Mouse (Mus musculus): ENCODE data around the gene Dnajc6. TPM values are rescaled to one million over a fixed set of nuclear protein-coding genes. Genes with fewer than 3 reads are reported as not detected.

Dnajc6 gene
- total and polyA plus RNA-seq, 3 experiments = 15.0 to 20.2 TPM; not detected in 1

- H3K9me3 ChIP-seq (replicated peaks; ENCODE audit: insufficient read depth, low read length) = no peaks in the 10 kb centered on the region
- H3K36me3 ChIP-seq (ENCODE audit: control insufficient read depth in 1 of 2, insufficient read depth in 2 of 2, low read length in 2 of 2) = peaks cover 0 to 10% of the 10 kb centered on the region in 2 experiments; a peak in 2 of 4 replicates
- H3K9ac ChIP-seq (ENCODE audit: control insufficient read depth, low read depth, low read length, poor library complexity, severe bottlenecking) = no peak overlapping the region
- H3K27me3 ChIP-seq (ENCODE audit: control insufficient read depth in 1 of 2, insufficient read depth in 2 of 2, low read length in 2 of 2) = no peaks in the 10 kb centered on the region
- H3K4me1 ChIP-seq (ENCODE audit: control insufficient read depth in 1 of 2, insufficient read depth in 2 of 2, low read length in 2 of 2) = no peaks in the 10 kb centered on the region
- no peaks in the 10 kb centered on the region for H3K79me2 ChIP-seq (ENCODE audit: control insufficient read depth, insufficient read depth, low read length, poor library complexity)
- H3K27ac ChIP-seq (ENCODE audit: control insufficient read depth, low read depth, low read length) = no peak overlapping the region
- no peak for DNase-seq (ENCODE audit: low read depth, low spot score)
- TF ChIP-seq ETS1 (IDR thresholded peaks at IDR 0.05; ENCODE audit: low read depth, low read length) (no peak), UBTF (IDR thresholded peaks at IDR 0.05; ENCODE audit: borderline replicate concordance, insufficient read depth, low read depth, low read length) (no peak), NELFE (IDR thresholded peaks at IDR 0.05; ENCODE audit: low read depth, low read length) (no peak), USF2 (IDR thresholded peaks at IDR 0.05; ENCODE audit: borderline replicate concordance in 1 of 2, insufficient read depth in 1 of 2, low read depth in 1 of 2, low read length in 2 of 2) (no peak), USF1 (IDR thresholded peaks at IDR 0.05; ENCODE audit: low read depth, low read length) (no peak), MAFK (IDR thresholded peaks at IDR 0.05; ENCODE audit: borderline replicate concordance, low read depth, low read length) (no peak)
- H3K4me3 ChIP-seq (ENCODE audit: control insufficient read depth in 1 of 2, insufficient read depth in 1 of 2, low read depth in 2 of 2, low read length in 2 of 2) = no peak overlapping the region
Measured at GRCm38 (mm10) chr4:101621241-101621640, 124.8 kb downstream of the Dnajc6 start.

GRCm38 (mm10) chr4:101625278-101625677, 128.8 kb downstream of the Dnajc6 start:
- Histone ChIP-seq H3K9me3 (replicated peaks; ENCODE audit: insufficient read depth, low read length) (no peaks in the 10 kb centered on the region), H3K4me1 (ENCODE audit: control insufficient read depth in 1 of 2, insufficient read depth in 2 of 2, low read length in 2 of 2) (no peaks in the 10 kb centered on the region), H3K36me3 (ENCODE audit: control insufficient read depth in 1 of 2, insufficient read depth in 2 of 2, low read length in 2 of 2) (peaks cover 0 to 15% of the 10 kb centered on the region in 2 experiments; a peak in 2 of 4 replicates), H3K9ac (ENCODE audit: control insufficient read depth, low read depth, low read length, poor library complexity, severe bottlenecking) (no peak overlapping the region), H3K27me3 (ENCODE audit: control insufficient read depth in 1 of 2, insufficient read depth in 2 of 2, low read length in 2 of 2) (no peaks in the 10 kb centered on the region), H3K27ac (ENCODE audit: control insufficient read depth, low read depth, low read length) (no peak overlapping the region), H3K79me2 (ENCODE audit: control insufficient read depth, insufficient read depth, low read length, poor library complexity) (no peaks in the 10 kb centered on the region), H3K4me3 (ENCODE audit: control insufficient read depth in 1 of 2, insufficient read depth in 1 of 2, low read depth in 2 of 2, low read length in 2 of 2) (no peak overlapping the region)
- DNase-seq (ENCODE audit: low read depth, low spot score) = no peak
- TF ChIP-seq CHD1 (IDR thresholded peaks at IDR 0.05; ENCODE audit: low read depth, low read length) = no peak
- TF ChIP-seq NELFE (IDR thresholded peaks at IDR 0.05; ENCODE audit: low read depth, low read length) = no peak
- no peak for TF ChIP-seq SMC3 (IDR thresholded peaks at IDR 0.05; ENCODE audit: low read depth, low read length)
- TF ChIP-seq MAFK (IDR thresholded peaks at IDR 0.05; ENCODE audit: borderline replicate concordance, low read depth, low read length) = no peak
- TF ChIP-seq ZC3H11A (IDR thresholded peaks at IDR 0.05; ENCODE audit: low read depth, low read length) = no peak
- TF ChIP-seq ELF1 (IDR thresholded peaks at IDR 0.05; ENCODE audit: low read depth, low read length) = no peak
- TF ChIP-seq MXI1 (IDR thresholded peaks at IDR 0.05; ENCODE audit: low read depth, low read length) = no peak
- TF ChIP-seq RCOR1 (IDR thresholded peaks at IDR 0.05; ENCODE audit: low read depth, low read length) = no peak
- no peak for TF ChIP-seq ZKSCAN1 (IDR thresholded peaks at IDR 0.05; ENCODE audit: low read depth, low read length)
- TF ChIP-seq GABPA (IDR thresholded peaks at IDR 0.05; ENCODE audit: low read depth, low read length) = no peak
- TF ChIP-seq ZNF384 (IDR thresholded peaks at IDR 0.05; ENCODE audit: low read depth, low read length) = no peak
- no peak for TF ChIP-seq POLR2A (IDR thresholded peaks at IDR 0.05; ENCODE audit: control insufficient read depth in 1 of 2, insufficient read depth in 1 of 2, low read depth in 1 of 2, low read length in 2 of 2, poor library complexity in 1 of 2)
